Mouse (Mus musculus) spleen, adult 2 months (tissue): ENCODE results near the gene Igf2bp1.

Experiments
- CTCF ChIP-seq: fragments of 200-500 bp; IDR thresholded peaks from 2 replicates; pipeline ENCODE4 v1.5.1; 2011; ENCODE audit warnings: mild to moderate bottlenecking, inconsistent platforms; ENCODE audit not compliant: insufficient read depth, insufficient read length, insufficient replicate concordance; ENCODE audit errors: extremely low read depth
- POLR2A ChIP-seq: fragments of 200-500 bp; IDR thresholded peaks from 2 replicates; pipeline ENCODE4 v1.6.1; 2011; ENCODE audit warnings: low read depth, low read length, inconsistent platforms

DNA sequence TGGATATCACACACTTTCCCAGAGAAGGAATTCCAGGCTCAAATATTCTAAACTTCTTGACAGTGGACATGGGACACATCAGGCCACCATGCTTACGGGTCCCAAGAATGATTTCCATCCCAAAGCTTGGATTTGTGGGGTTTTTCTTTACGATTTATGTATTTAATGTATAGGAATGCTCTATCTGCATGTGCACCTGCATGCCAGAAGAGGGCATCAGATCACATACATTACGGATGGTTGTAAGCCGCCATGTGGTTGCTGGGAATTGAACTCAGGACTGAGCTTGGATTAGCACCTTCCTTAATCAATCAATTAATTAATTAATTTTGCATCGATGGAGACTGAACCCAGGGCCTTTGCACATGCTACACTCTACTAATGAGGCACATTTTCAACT lies 30.0 kb downstream of the Igf2bp1 start:
- TF ChIP-seq CTCF = no peak
- TF ChIP-seq POLR2A = no peak
